Mouse (Mus musculus) intestine, embryonic 14.5 days (tissue): ENCODE data around the gene Dspp. TPM values are rescaled to one million over a fixed set of nuclear protein-coding genes. Genes with fewer than 3 reads are reported as not detected.

Experiments used
- ATAC-seq: fragments of 200-750 bp; cut with Nextera tagmentation; replicated peaks from 2 replicates; pipeline ENCODE4 v1.8.0; 2017; ENCODE audit warnings: low read depth, moderate number of reproducible peaks, moderate TSS enrichment, moderate library complexity; ENCODE audit not compliant: low FRiP score, low TSS enrichment
- DNase-seq: peaks from one replicate; pipeline ENCODE4 v3.0.0-alpha.2; 2018; ENCODE audit warnings: low spot score
- H3K27ac ChIP-seq: fragments of 300-500 bp; sonication (generic); 2 replicates; pipeline ENCODE4 v1.5.1; 2014; ENCODE audit warnings: low read depth, mild to moderate bottlenecking, control low read depth
- H3K27me3 ChIP-seq: fragments of 300-500 bp; sonication (generic); replicated peaks from 2 replicates; pipeline ENCODE4 v1.6.1; 2014; ENCODE audit warnings: low read length, control low read depth; ENCODE audit not compliant: control insufficient read depth, insufficient read depth
- H3K36me3 ChIP-seq: fragments of 300-500 bp; sonication (generic); 2 replicates; pipeline ENCODE4 v1.6.1; 2014; ENCODE audit warnings: low read length, control low read depth; ENCODE audit not compliant: control insufficient read depth, insufficient read depth
- H3K4me1 ChIP-seq: fragments of 300-500 bp; sonication (generic); replicated peaks from 2 replicates; pipeline ENCODE4 v1.6.1; 2014; ENCODE audit warnings: low read length, control low read depth, mixed read lengths; ENCODE audit not compliant: control insufficient read depth, insufficient read depth
- H3K4me2 ChIP-seq: fragments of 300-500 bp; sonication (generic); 2 replicates; pipeline ENCODE4 v1.6.1; 2014; ENCODE audit warnings: low read length
- H3K4me3 ChIP-seq: fragments of 300-500 bp; sonication (generic); 2 replicates; pipeline ENCODE4 v1.5.1; 2014; ENCODE audit warnings: low read depth, low read length, control low read depth, mixed read lengths
- H3K9ac ChIP-seq: fragments of 300-500 bp; sonication (generic); 2 replicates; pipeline ENCODE4 v1.6.1; 2014; ENCODE audit warnings: mild to moderate bottlenecking, low read length
- H3K9me3 ChIP-seq: fragments of 300-500 bp; sonication (generic); 2 replicates; pipeline ENCODE4 v1.6.1; 2016; ENCODE audit warnings: low read length, control low read depth; ENCODE audit not compliant: control insufficient read depth
- WGBS: fragments of 180-500 bp; shearing (Covaris S2); extraction: QIAGEN DNeasy Blood & Tissue Kit; methylation state at CpG from one replicate; pipeline ENCODE4 v1.1.7; 2014; 5-methylcytosine and 5-hydroxymethylcytosine counted together
- polyA plus RNA-seq: library from polyadenylated mRNA; unstranded; fragments of >200 nt; fragmentation: Nextera tagmentation; extraction: Ambion mirVana; gene quantifications from 2 replicates; pipeline ENCODE4 v1.2.1, GENCODE M21; 2014

The Dspp gene
- polyA plus RNA-seq, 1 experiment from 2014 or later: not detected

GRCm38 (mm10) chr5:104137920-104138541 lies 32.5 kb upstream of the Dspp start:
- WGBS: 42% methylated on average over 10 of the region's 10 CpGs
- Histone ChIP-seq H3K27me3 (no peaks in the 10 kb centered on the region), H3K27ac (no peak overlapping the region), H3K9me3 (no peaks in the 10 kb centered on the region), H3K36me3 (no peaks in the 10 kb centered on the region), H3K4me1 (peaks cover 10% of the 10 kb centered on the region; the same call in 1 of the 2 replicates), H3K4me3 (no peak overlapping the region), H3K4me2 (no peak overlapping the region), H3K9ac (no peak overlapping the region)
- DNase-seq (peak; percentile 53), ATAC-seq (peak; percentile 68; the same call in 1 of the 2 replicates)

DNA sequence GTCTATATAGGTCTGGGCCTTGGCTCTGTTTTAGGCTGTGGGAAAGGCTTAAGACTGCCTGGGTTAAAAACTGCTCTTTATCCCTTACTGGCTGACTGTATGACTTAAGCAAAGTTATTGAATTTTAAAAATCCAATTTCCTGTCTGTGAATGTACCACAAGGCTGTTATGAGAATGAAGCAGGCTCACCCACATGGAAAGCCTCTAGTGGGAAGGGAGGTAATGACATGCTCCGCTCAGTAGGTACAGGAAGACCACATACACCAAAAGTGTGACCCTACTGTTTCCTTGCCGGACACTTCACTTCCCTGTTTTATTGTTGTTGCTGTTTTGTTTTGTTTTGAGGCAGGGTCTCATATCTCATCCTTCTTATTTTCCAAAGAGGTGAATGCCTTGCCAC lies 29.4 kb upstream of the Dspp start:
- H3K4me2 ChIP-seq: no peak overlapping the region
- no peak overlapping the region for H3K27ac ChIP-seq
- DNase-seq: no peak
- no peak for ATAC-seq
- no peaks in the 10 kb centered on the region for H3K27me3 ChIP-seq
- no peak overlapping the region for H3K9ac ChIP-seq
- H3K4me3 ChIP-seq: no peak overlapping the region
- WGBS: 75% methylated on average over 2 of the region's 2 CpGs
- H3K4me1 ChIP-seq: peaks cover 10% of the 10 kb centered on the region; the same call in 1 of the 2 replicates
- H3K36me3 ChIP-seq: no peaks in the 10 kb centered on the region
- H3K9me3 ChIP-seq: no peaks in the 10 kb centered on the region

DNA sequence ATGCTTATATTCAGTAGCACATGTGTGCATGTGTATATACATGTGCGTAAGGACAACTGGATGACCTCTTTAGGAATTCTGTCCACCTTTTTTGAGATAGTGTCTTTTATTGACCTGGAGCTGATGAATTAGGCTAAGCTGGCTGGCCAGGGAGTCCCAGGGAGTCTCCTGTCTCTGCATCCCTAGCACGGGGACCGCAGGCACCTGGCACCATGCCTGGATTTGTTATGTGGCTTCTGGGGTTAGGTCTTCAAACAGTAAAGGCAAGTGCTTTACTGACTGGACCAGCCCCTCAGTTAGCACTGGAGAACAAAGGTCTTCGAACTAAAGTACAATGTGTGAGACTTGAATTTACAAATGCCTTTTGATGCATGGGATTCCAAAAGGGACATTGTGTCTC lies 26.5 kb upstream of the Dspp start:
- ATAC-seq (no peak), DNase-seq (no peak)
- 82% methylated on average over 4 of the region's 4 CpGs for WGBS
- H3K4me3 ChIP-seq: no peak overlapping the region
- H3K36me3 ChIP-seq: no peaks in the 10 kb centered on the region
- H3K9ac ChIP-seq: no peak overlapping the region
- H3K27ac ChIP-seq: no peak overlapping the region
- no peaks in the 10 kb centered on the region for H3K27me3 ChIP-seq
- no peaks in the 10 kb centered on the region for H3K9me3 ChIP-seq
- H3K4me1 ChIP-seq: no peaks in the 10 kb centered on the region
- H3K4me2 ChIP-seq: no peak overlapping the region

GRCm38 (mm10) chr5:104149349-104149748 lies 21.2 kb upstream of the Dspp start:
- no peaks in the 10 kb centered on the region for H3K27me3 ChIP-seq
- no peak for DNase-seq
- ATAC-seq: no peak
- H3K4me3 ChIP-seq: no peak overlapping the region
- no peaks in the 10 kb centered on the region for H3K4me1 ChIP-seq
- WGBS: 49% methylated on average over 7 of the region's 7 CpGs
- H3K4me2 ChIP-seq: no peak overlapping the region
- H3K27ac ChIP-seq: no peak overlapping the region
- no peak overlapping the region for H3K9ac ChIP-seq
- H3K9me3 ChIP-seq: no peaks in the 10 kb centered on the region
- no peaks in the 10 kb centered on the region for H3K36me3 ChIP-seq

GRCm38 (mm10) chr5:104150196-104150595 lies 20.3 kb upstream of the Dspp start:
- ATAC-seq: no peak
- no peak overlapping the region for H3K9ac ChIP-seq
- no peaks in the 10 kb centered on the region for H3K36me3 ChIP-seq
- H3K9me3 ChIP-seq: no peaks in the 10 kb centered on the region
- 94% methylated on average over 6 of the region's 6 CpGs for WGBS
- H3K27ac ChIP-seq: no peak overlapping the region
- H3K27me3 ChIP-seq: no peaks in the 10 kb centered on the region
- H3K4me2 ChIP-seq: no peak overlapping the region
- H3K4me1 ChIP-seq: no peaks in the 10 kb centered on the region
- DNase-seq: no peak
- H3K4me3 ChIP-seq: no peak overlapping the region

DNA sequence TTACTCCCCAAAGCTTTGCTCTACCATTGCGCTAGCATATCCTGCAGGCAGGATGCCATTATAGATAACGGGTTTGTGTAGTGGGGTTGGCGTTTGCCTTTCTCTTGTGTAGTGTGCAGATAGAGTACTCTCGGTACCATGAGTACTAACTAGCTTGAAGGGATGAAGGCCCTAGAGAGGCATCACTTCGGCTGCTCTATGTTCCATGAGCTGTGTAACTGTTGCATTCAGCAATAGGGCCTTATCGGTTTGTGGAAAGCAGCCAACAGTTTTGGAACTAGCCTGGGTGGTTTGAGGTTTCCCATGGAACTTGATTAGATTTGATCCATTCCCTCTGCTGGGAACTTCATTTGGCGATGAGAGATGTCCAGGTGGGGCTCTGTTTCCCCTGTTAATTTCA lies 12.8 kb upstream of the Dspp start:
- H3K36me3 ChIP-seq: no peaks in the 10 kb centered on the region
- no peaks in the 10 kb centered on the region for H3K9me3 ChIP-seq
- H3K9ac ChIP-seq: no peak overlapping the region
- no peak overlapping the region for H3K27ac ChIP-seq
- DNase-seq (no peak), ATAC-seq (no peak)
- no peak overlapping the region for H3K4me3 ChIP-seq
- WGBS: 88% methylated on average over 7 of the region's 7 CpGs
- H3K27me3 ChIP-seq: no peaks in the 10 kb centered on the region
- no peak overlapping the region for H3K4me2 ChIP-seq
- no peaks in the 10 kb centered on the region for H3K4me1 ChIP-seq

DNA sequence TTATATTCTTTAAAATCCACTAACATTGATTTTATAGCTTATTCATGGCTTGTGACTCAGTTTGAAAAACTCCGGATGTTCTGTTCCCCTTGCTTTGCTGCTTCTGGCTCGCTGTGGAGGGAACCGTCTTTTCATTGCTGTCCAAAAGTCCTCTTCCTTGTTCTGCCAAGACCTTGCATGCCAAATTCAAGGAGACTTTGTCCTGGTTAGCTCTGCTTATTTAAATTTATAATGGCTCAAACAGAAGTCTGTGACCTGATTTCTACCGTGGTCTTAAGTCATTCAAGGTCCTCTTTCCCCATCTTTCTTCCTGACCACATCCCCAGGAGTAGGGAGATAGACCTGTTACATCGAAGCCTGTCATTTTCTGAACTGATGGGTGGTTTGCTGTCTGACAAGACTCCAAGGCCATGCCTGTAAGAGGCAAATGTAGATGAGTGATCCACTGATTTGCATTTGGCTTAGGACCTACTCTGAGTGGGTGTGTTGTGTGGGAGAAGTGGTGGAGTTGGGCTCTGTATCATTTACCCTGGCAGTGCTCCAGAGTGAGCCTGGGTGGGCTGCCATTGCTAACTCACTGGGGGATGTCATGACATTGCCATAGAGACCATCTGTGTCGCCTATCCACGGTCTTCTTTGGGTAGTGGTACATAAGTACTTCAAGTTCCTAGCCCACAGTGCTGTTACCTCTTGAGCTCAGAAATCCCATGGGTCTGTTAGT lies 12.0 kb upstream of the Dspp start:
- no peak overlapping the region for H3K27ac ChIP-seq
- H3K4me1 ChIP-seq: no peaks in the 10 kb centered on the region
- H3K9me3 ChIP-seq: no peaks in the 10 kb centered on the region
- 78% methylated on average over 7 of the region's 7 CpGs for WGBS
- DNase-seq (no peak), ATAC-seq (no peak)
- H3K4me2 ChIP-seq: no peak overlapping the region
- no peak overlapping the region for H3K9ac ChIP-seq
- H3K27me3 ChIP-seq: no peaks in the 10 kb centered on the region
- no peaks in the 10 kb centered on the region for H3K36me3 ChIP-seq
- H3K4me3 ChIP-seq: no peak overlapping the region

GRCm38 (mm10) chr5:104160581-104160980 lies 9.9 kb upstream of the Dspp start:
- 89% methylated on average over 3 of the region's 3 CpGs for WGBS
- DNase-seq (no peak), ATAC-seq (no peak)
- H3K36me3 ChIP-seq: no peaks in the 10 kb centered on the region
- H3K27ac ChIP-seq: no peak overlapping the region
- H3K27me3 ChIP-seq: no peaks in the 10 kb centered on the region
- H3K9me3 ChIP-seq: no peaks in the 10 kb centered on the region
- H3K4me1 ChIP-seq: no peaks in the 10 kb centered on the region
- no peak overlapping the region for H3K4me2 ChIP-seq
- H3K9ac ChIP-seq: no peak overlapping the region
- no peak overlapping the region for H3K4me3 ChIP-seq

DNA sequence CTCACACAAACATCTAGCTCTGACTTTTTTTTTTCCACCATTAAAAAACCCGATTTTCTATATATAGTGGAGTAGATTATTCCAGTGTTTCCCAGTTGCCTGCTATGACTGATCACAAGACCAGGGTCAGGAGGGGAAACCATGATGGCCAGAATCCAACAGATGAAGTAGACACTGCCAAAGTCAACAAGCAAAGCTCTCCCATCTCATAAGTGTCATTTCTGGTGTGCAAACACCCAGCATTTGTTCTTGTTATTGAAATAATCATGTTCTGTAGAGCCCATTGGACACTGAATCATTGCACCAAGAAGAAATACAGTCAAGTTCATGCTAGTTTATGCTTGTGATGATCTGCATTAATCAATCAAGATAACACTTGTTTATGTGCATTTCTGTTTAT lies 9.1 kb upstream of the Dspp start:
- ATAC-seq: no peak
- Histone ChIP-seq H3K27ac (no peak overlapping the region), H3K4me1 (no peaks in the 10 kb centered on the region), H3K4me2 (no peak overlapping the region), H3K9ac (no peak overlapping the region), H3K36me3 (no peaks in the 10 kb centered on the region), H3K27me3 (no peaks in the 10 kb centered on the region), H3K4me3 (no peak overlapping the region), H3K9me3 (no peaks in the 10 kb centered on the region)
- 78% methylated on average over 1 of the region's 1 CpGs for WGBS
- no peak for DNase-seq
